Mouse (Mus musculus): Measurements from ENCODE around the gene Evi5l.

GRCm38 (mm10) chr8:4207016-4207350 is 40.6 kb downstream of the Evi5l start:
- TF ChIP-seq POLR2A (IDR thresholded peaks at IDR 0.05; ENCODE audit: insufficient read depth, low read depth, low read length): no peak
- no peak for TF ChIP-seq CTCF (IDR thresholded peaks at IDR 0.05; ENCODE audit: insufficient read depth, low read depth, low read length)
